Mouse (Mus musculus) forebrain, embryonic 12.5 days (tissue): ENCODE measurements around the gene Vezf1. TPM values are rescaled to one million over a fixed set of nuclear protein-coding genes. Genes with fewer than 3 reads are reported as not detected.

ENCODE experiments used
- ATAC-seq: fragments of 200-750 bp; cut with Nextera tagmentation; 2 replicates; pipeline ENCODE4 v1.8.0; 2017; ENCODE audit warnings: moderate TSS enrichment; ENCODE audit not compliant: low FRiP score
- H3K27ac ChIP-seq: fragments of 300-500 bp; sonication (generic); 2 replicates; pipeline ENCODE4 v1.5.1; 2016; ENCODE audit warnings: mild to moderate bottlenecking
- H3K27me3 ChIP-seq: fragments of 300-500 bp; sonication (generic); 2 replicates; pipeline ENCODE4 v1.6.1; 2016; ENCODE audit warnings: mild to moderate bottlenecking
- H3K36me3 ChIP-seq: fragments of 300-500 bp; sonication (generic); replicated peaks from 2 replicates; pipeline ENCODE4 v1.6.1; 2016; ENCODE audit warnings: mild to moderate bottlenecking
- H3K4me1 ChIP-seq: fragments of 300-500 bp; sonication (generic); 2 replicates; pipeline ENCODE4 v1.6.1; 2016
- H3K4me2 ChIP-seq: fragments of 300-500 bp; sonication (generic); 2 replicates; pipeline ENCODE4 v1.6.1; 2016; ENCODE audit warnings: mild to moderate bottlenecking, moderate library complexity
- H3K4me3 ChIP-seq: fragments of 300-500 bp; sonication (generic); replicated peaks from 2 replicates; pipeline ENCODE4 v1.5.1; 2016; ENCODE audit warnings: mild to moderate bottlenecking
- H3K9ac ChIP-seq: fragments of 300-500 bp; sonication (generic); 2 replicates; pipeline ENCODE4 v1.6.1; 2016; ENCODE audit warnings: mild to moderate bottlenecking
- H3K9me3 ChIP-seq: fragments of 300-500 bp; sonication (generic); 2 replicates; pipeline ENCODE4 v1.6.1; 2016
- WGBS: fragments of 180-500 bp; shearing (Covaris S2); methylation state at CpG from one replicate; pipeline ENCODE4 v1.1.7; 2016; 5-methylcytosine and 5-hydroxymethylcytosine counted together
- polyA plus RNA-seq: library from polyadenylated mRNA; unstranded; fragments of >200 nt; fragmentation: Nextera tagmentation; extraction: Ambion mirVana; gene quantifications from 2 replicates; pipeline ENCODE4 v1.2.1, GENCODE M21; 2016

Gene Vezf1
- polyA plus RNA-seq, 1 experiment from 2014 or later, result 84.8 TPM

DNA sequence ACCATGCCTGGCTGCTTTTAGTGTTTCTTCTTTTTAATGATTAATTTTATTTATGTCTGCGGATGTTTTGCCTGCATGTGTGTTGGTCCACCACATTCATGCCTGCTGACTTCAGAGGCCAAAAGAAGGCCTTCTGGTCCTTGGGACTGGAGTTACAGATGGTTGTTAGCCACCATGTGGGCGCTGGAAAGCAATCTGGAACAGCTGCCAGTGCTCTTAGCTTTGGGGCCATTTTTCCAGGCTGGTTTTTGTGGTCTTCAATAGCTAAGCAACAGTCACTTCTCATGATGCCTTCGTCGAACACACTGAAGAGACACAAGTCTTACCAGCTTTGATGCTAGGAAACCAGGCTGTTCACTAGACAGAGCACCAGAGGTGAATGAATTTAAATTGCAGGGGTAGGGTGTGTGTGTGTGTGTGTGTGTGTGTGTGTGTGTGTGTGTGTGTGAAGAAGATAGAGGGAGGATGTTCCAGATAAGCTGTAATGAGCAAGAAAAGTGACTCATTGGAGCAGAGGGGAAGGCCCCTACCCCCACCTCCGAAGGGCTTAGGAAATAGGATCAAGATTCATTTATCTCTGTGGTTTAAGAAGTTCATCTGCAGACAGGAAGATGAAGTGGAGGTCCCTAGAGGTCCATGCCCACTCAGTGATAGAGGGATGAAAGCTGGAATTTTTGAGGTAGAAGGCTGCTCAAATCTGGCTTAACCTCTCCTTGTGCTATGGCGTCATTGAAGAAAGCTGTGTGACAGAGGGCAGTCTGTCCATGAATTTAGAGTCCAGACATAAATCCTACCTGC, 37.6 kb downstream of the Vezf1 start:
- Histone ChIP-seq H3K27me3 (no peaks in the 10 kb centered on the region), H3K9ac (no peak overlapping the region), H3K4me1 (peaks cover 32% of the 10 kb centered on the region), H3K4me2 (no peak overlapping the region), H3K36me3 (no peaks in the 10 kb centered on the region), H3K27ac (no peak overlapping the region), H3K4me3 (no peak overlapping the region), H3K9me3 (no peaks in the 10 kb centered on the region)
- whole genome bisulfite sequencing, result 88% methylated on average over 6 of the region's 6 CpGs
- no peak for ATAC-seq

GRCm38 (mm10) chr11:88106292-88106554, 38.1 kb downstream of the Vezf1 start:
- peaks cover 29% of the 10 kb centered on the region; the same call in 1 of the 2 replicates for H3K4me1 ChIP-seq
- H3K27me3 ChIP-seq, result no peaks in the 10 kb centered on the region
- 90% methylated on average over 8 of the region's 8 CpGs for WGBS
- H3K9ac ChIP-seq, result no peak overlapping the region
- no peak overlapping the region for H3K4me2 ChIP-seq
- H3K36me3 ChIP-seq, result no peaks in the 10 kb centered on the region
- H3K4me3 ChIP-seq, result no peak overlapping the region
- no peak for ATAC-seq
- H3K27ac ChIP-seq, result no peak overlapping the region
- H3K9me3 ChIP-seq, result no peaks in the 10 kb centered on the region

GRCm38 (mm10) chr11:88107365-88107764, 39.3 kb downstream of the Vezf1 start:
- Histone ChIP-seq H3K4me1 (peaks cover 36% of the 10 kb centered on the region), H3K9ac (no peak overlapping the region), H3K4me2 (no peak overlapping the region), H3K36me3 (no peaks in the 10 kb centered on the region), H3K4me3 (no peak overlapping the region), H3K27me3 (no peaks in the 10 kb centered on the region), H3K9me3 (no peaks in the 10 kb centered on the region), H3K27ac (no peak overlapping the region)
- 86% methylated on average over 4 of the region's 4 CpGs for WGBS
- no peak for ATAC-seq

GRCm38 (mm10) chr11:88110031-88110594, 42.0 kb downstream of the Vezf1 start:
- H3K27ac ChIP-seq, result no peak overlapping the region
- ATAC-seq, result no peak
- WGBS, result 80% methylated on average over 9 of the region's 9 CpGs
- H3K4me1 ChIP-seq, result peaks cover 54% of the 10 kb centered on the region
- H3K9me3 ChIP-seq, result no peaks in the 10 kb centered on the region
- H3K4me2 ChIP-seq, result no peak overlapping the region
- H3K9ac ChIP-seq, result no peak overlapping the region
- no peaks in the 10 kb centered on the region for H3K36me3 ChIP-seq
- H3K27me3 ChIP-seq, result no peaks in the 10 kb centered on the region
- H3K4me3 ChIP-seq, result no peak overlapping the region

DNA sequence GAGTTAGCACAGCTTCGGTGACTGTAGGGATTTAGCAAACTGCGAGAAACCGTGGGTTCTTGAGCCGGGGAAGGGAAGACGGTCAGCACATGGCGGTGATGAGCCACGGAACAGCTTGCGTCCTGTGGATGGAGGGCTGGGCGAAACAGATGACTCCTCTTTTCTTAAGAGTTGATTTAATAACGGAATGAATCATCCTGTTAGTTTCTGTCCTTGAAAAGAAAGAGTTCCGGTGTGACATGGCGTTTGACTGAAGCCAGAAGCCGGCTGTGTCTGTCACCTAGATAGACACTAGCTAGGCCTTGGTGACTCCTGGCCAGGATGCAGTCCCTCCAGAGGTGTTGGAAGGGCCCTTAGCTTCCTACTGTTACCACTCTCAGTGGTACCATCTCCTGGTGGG, 44.0 kb downstream of the Vezf1 start:
- WGBS, result 59% methylated on average over 13 of the region's 13 CpGs
- peaks cover 53% of the 10 kb centered on the region for H3K4me1 ChIP-seq
- H3K4me2 ChIP-seq, result no peak overlapping the region
- ATAC-seq, result no peak
- H3K36me3 ChIP-seq, result no peaks in the 10 kb centered on the region
- H3K9me3 ChIP-seq, result no peaks in the 10 kb centered on the region
- no peak overlapping the region for H3K4me3 ChIP-seq
- H3K9ac ChIP-seq, result no peak overlapping the region
- H3K27ac ChIP-seq, result no peak overlapping the region
- no peaks in the 10 kb centered on the region for H3K27me3 ChIP-seq

- Histone ChIP-seq H3K36me3 (no peaks in the 10 kb centered on the region), H3K4me2 (no peak overlapping the region), H3K27me3 (no peaks in the 10 kb centered on the region), H3K27ac (no peak overlapping the region), H3K4me1 (peaks cover 56% of the 10 kb centered on the region), H3K4me3 (no peak overlapping the region), H3K9ac (no peak overlapping the region), H3K9me3 (no peaks in the 10 kb centered on the region)
- ATAC-seq, result no peak
- WGBS, result 82% methylated on average over 7 of the region's 7 CpGs
These were observed 44.7 kb downstream of the Vezf1 start for GRCm38 (mm10) chr11:88112677-88113333.

DNA sequence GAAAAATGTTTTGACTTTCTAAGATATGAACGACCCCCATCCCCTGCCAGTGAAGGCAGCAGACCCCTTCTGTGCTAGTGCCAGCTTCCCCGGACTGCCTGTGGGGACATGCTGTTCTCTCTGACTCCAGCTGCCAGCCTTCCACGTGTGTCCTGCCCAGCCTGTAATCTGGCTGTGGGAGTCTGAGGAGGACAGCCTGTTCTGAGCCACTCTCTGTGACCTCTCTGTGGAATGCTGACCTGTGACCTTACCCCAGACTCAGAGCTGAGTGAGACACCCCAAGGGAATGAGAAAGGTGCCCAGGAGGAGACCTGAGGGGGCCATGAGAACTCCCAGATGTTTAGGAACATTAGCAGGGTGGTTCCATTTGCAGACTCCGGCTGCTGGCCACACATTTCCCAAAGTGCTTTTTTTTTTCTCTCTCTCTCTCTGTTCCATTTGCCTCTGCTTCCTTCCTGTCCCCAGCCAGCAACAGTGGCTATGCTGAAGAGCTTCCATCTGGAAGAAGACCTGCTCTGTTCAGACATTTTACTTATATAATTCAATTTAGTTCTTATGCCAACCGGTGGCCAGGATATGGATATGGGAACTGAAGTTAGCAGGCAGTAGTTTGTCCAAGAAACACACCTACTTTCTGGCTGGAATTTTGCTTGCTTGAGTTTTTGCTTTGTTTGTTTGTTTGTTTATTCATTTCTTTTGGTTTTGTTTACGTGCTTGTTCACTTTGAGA, 45.6 kb downstream of the Vezf1 start:
- 70% methylated on average over 6 of the region's 6 CpGs for WGBS
- Histone ChIP-seq H3K27me3 (no peaks in the 10 kb centered on the region), H3K9me3 (no peaks in the 10 kb centered on the region), H3K4me3 (no peak overlapping the region), H3K4me2 (no peak overlapping the region), H3K27ac (no peak overlapping the region; the same call in 1 of the 2 replicates), H3K9ac (no peak overlapping the region; the same call in 1 of the 2 replicates), H3K36me3 (no peaks in the 10 kb centered on the region), H3K4me1 (peaks cover 62% of the 10 kb centered on the region)
- ATAC-seq, result no peak

DNA sequence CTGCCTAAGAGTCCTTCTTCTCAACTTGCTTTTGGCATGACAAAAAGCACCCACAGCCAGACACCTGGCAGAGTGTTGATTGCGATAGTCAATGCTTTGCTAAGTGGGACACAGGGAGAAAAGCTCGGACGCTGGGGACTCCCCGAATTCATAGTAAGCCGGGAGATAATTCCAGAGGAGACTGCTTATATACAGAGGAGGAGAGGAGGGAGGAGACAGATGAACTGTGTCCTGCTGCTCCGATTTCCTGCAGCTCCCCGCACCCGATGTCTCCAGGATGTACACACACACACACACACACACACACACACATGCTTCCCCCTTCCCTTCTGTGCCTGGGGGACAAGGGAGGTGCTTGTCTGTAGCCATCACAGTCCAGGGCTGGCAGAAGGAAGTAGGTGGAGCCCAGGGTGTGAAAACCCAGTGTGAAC, 46.8 kb downstream of the Vezf1 start:
- Histone ChIP-seq H3K9me3 (no peaks in the 10 kb centered on the region), H3K4me2 (no peak overlapping the region), H3K27ac (peak overlapping the region; percentile 65), H3K27me3 (no peaks in the 10 kb centered on the region), H3K36me3 (no peaks in the 10 kb centered on the region), H3K4me3 (no peak overlapping the region), H3K4me1 (peaks cover 70% of the 10 kb centered on the region), H3K9ac (no peak overlapping the region)
- ATAC-seq, result no peak
- 59% methylated on average over 8 of the region's 8 CpGs for WGBS

GRCm38 (mm10) chr11:88116568-88116967, 48.5 kb downstream of the Vezf1 start:
- Histone ChIP-seq H3K27ac (peak overlapping the region; percentile 42; the same call in 1 of the 2 replicates), H3K9ac (no peak overlapping the region), H3K36me3 (no peaks in the 10 kb centered on the region), H3K9me3 (no peaks in the 10 kb centered on the region), H3K4me2 (no peak overlapping the region), H3K27me3 (no peaks in the 10 kb centered on the region), H3K4me3 (no peak overlapping the region), H3K4me1 (peaks cover 77% of the 10 kb centered on the region)
- no peak for ATAC-seq
- 90% methylated on average over 6 of the region's 6 CpGs for WGBS

- H3K4me1 ChIP-seq, result peaks cover 83% of the 10 kb centered on the region
- H3K4me2 ChIP-seq, result no peak overlapping the region
- H3K9ac ChIP-seq, result peak overlapping the region; percentile 53; the same call in 1 of the 2 replicates
These were observed 49.4 kb downstream of the Vezf1 start for GRCm38 (mm10) chr11:88117356-88118090.

GRCm38 (mm10) chr11:88118091-88118440, 50.0 kb downstream of the Vezf1 start:
- H3K4me3 ChIP-seq, result no peak overlapping the region
- H3K4me1 ChIP-seq, result peaks cover 85% of the 10 kb centered on the region
- no peak for ATAC-seq
- peak overlapping the region; percentile 99 for H3K27ac ChIP-seq
- H3K9ac ChIP-seq, result peak overlapping the region; percentile 53
- H3K9me3 ChIP-seq, result no peaks in the 10 kb centered on the region
- no peaks in the 10 kb centered on the region for H3K36me3 ChIP-seq
- 41% methylated on average over 6 of the region's 6 CpGs for WGBS
- H3K27me3 ChIP-seq, result no peaks in the 10 kb centered on the region
- H3K4me2 ChIP-seq, result 0 out of 2 replicates have a peak overlapping the region, but pooled peaks have one; percentile 45

More at GRCm38 (mm10) chr11:88117356-88118090, 49.4 kb downstream of the Vezf1 start:
- Histone ChIP-seq H3K27ac (peak overlapping the region; percentile 99), H3K27me3 (no peaks in the 10 kb centered on the region), H3K4me3 (no peak overlapping the region), H3K9me3 (no peaks in the 10 kb centered on the region), H3K36me3 (no peaks in the 10 kb centered on the region)
- WGBS, result 70% methylated on average over 10 of the region's 10 CpGs
- ATAC-seq, result no peak
